Mouse (Mus musculus): ENCODE data around the gene Gm12800. TPM values are rescaled to one million over a fixed set of nuclear protein-coding genes. Genes with fewer than 3 reads are reported as not detected.
A peak's percentile ranks its signal among the peaks of the same experiment; 100 is the strongest.
"Not testable (repeated sequence)": the region's sequence is repeated elsewhere in the genome, so short reads cannot be mapped to it uniquely, and the experiment has no call there.

Gene Gm12800
- total RNA-seq (2012; rRNA removed), result not detected in 2 replicates
- polyA plus RNA-seq (2012; ENCODE audit: insufficient read depth in 1 of 2, insufficient read length in 2 of 2, low read depth in 1 of 2, low replicate concordance in 2 of 2, missing spikeins in 1 of 2), result not detected

DNA sequence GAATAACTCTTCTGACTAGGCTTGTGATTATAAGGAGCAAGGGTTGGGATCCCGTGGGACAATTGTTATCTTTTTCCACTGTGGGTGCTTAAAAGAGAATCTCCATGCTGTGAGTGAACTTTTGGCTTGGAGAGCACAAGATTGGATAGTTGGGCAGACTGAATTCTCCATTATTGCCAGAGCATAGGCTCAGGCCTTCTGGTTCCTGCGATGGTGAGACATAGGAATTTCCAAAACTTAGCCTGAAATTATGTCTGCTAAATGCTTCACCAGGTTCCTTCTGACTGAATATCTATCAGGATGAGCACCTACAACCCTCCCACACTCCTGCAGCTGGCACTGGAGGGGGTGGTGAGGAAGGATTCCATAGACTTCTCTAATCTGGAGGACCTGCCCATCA, at the start of gene Gm12800:
Gene Gm12800 (plus strand): TSS at position 301 of the 400 bp plus-strand sequence.
- not testable (repeated sequence) for H3K27ac ChIP-seq (ENCODE audit: control insufficient read depth, low read depth, low read length); H3K27me3 ChIP-seq (ENCODE audit: control insufficient read depth in 1 of 2, insufficient read depth in 2 of 2, low read length in 2 of 2); H3K4me1 ChIP-seq (ENCODE audit: control insufficient read depth in 1 of 2, insufficient read depth in 2 of 2, low read length in 2 of 2); H3K79me2 ChIP-seq (ENCODE audit: control insufficient read depth, insufficient read depth, low read length, poor library complexity); H3K4me3 ChIP-seq (ENCODE audit: control insufficient read depth in 1 of 2, insufficient read depth in 1 of 2, low read depth in 2 of 2, low read length in 2 of 2); H3K9ac ChIP-seq (ENCODE audit: control insufficient read depth, low read depth, low read length, poor library complexity, severe bottlenecking); H3K9me3 ChIP-seq (replicated peaks; ENCODE audit: insufficient read depth, low read length); H3K36me3 ChIP-seq (ENCODE audit: control insufficient read depth in 1 of 2, insufficient read depth in 2 of 2, low read length in 2 of 2); DNase-seq (ENCODE audit: low read depth, low spot score)

- no peak overlapping the region for H3K27ac ChIP-seq (ENCODE audit: control insufficient read depth, low read depth, low read length)
- no peak overlapping the region for H3K4me3 ChIP-seq (ENCODE audit: control insufficient read depth in 1 of 2, insufficient read depth in 1 of 2, low read depth in 2 of 2, low read length in 2 of 2)
- H3K79me2 ChIP-seq (ENCODE audit: control insufficient read depth, insufficient read depth, low read length, poor library complexity), result no peaks in the 10 kb centered on the region
- H3K9ac ChIP-seq (ENCODE audit: control insufficient read depth, low read depth, low read length, poor library complexity, severe bottlenecking), result no peak overlapping the region
- no peaks in the 10 kb centered on the region for H3K9me3 ChIP-seq (replicated peaks; ENCODE audit: insufficient read depth, low read length)
- no peaks in the 10 kb centered on the region for H3K27me3 ChIP-seq (ENCODE audit: control insufficient read depth in 1 of 2, insufficient read depth in 2 of 2, low read length in 2 of 2)
- H3K36me3 ChIP-seq (ENCODE audit: control insufficient read depth in 1 of 2, insufficient read depth in 2 of 2, low read length in 2 of 2), result no peaks in the 10 kb centered on the region
- no peaks in the 10 kb centered on the region for H3K4me1 ChIP-seq (ENCODE audit: control insufficient read depth in 1 of 2, insufficient read depth in 2 of 2, low read length in 2 of 2)
- peak in 2 of 3 experiments; percentile 23 to 41; a peak in 3 of 6 replicates for TF ChIP-seq CTCF (IDR thresholded peaks at IDR 0.05 in 2 of 3, conservative IDR thresholded peaks at IDR 0.05 in 1 of 3; ENCODE audit: control insufficient read depth in 1 of 3, insufficient read depth in 1 of 3, low read depth in 2 of 3, low read length in 3 of 3, poor library complexity in 1 of 3, severe bottlenecking in 1 of 3)
- TF ChIP-seq E2F4 (IDR thresholded peaks at IDR 0.05; ENCODE audit: borderline replicate concordance, low read depth, low read length), result no peak
- peak; percentile 20 for DNase-seq (ENCODE audit: low read depth, low spot score)
Observed at GRCm38 (mm10) chr4:101860873-101861272, 48.0 kb upstream of the Gm12800 start.

- Histone ChIP-seq H3K27me3 (ENCODE audit: control insufficient read depth in 1 of 2, insufficient read depth in 2 of 2, low read length in 2 of 2) (no peaks in the 10 kb centered on the region), H3K4me3 (ENCODE audit: control insufficient read depth in 1 of 2, insufficient read depth in 1 of 2, low read depth in 2 of 2, low read length in 2 of 2) (no peak overlapping the region), H3K79me2 (ENCODE audit: control insufficient read depth, insufficient read depth, low read length, poor library complexity) (no peaks in the 10 kb centered on the region), H3K27ac (ENCODE audit: control insufficient read depth, low read depth, low read length) (no peak overlapping the region), H3K9me3 (replicated peaks; ENCODE audit: insufficient read depth, low read length) (no peaks in the 10 kb centered on the region), H3K36me3 (ENCODE audit: control insufficient read depth in 1 of 2, insufficient read depth in 2 of 2, low read length in 2 of 2) (no peaks in the 10 kb centered on the region), H3K4me1 (ENCODE audit: control insufficient read depth in 1 of 2, insufficient read depth in 2 of 2, low read length in 2 of 2) (no peaks in the 10 kb centered on the region), H3K9ac (ENCODE audit: control insufficient read depth, low read depth, low read length, poor library complexity, severe bottlenecking) (no peak overlapping the region)
- TF ChIP-seq SMC3 (IDR thresholded peaks at IDR 0.05; ENCODE audit: low read depth, low read length), result no peak
- no peak for TF ChIP-seq ZNF384 (IDR thresholded peaks at IDR 0.05; ENCODE audit: low read depth, low read length)
- TF ChIP-seq USF1 (IDR thresholded peaks at IDR 0.05; ENCODE audit: low read depth, low read length), result no peak
- no peak for TF ChIP-seq HCFC1 (IDR thresholded peaks at IDR 0.05; ENCODE audit: low read depth, low read length)
- no peak for TF ChIP-seq POLR2A (IDR thresholded peaks at IDR 0.05; ENCODE audit: control insufficient read depth in 1 of 2, insufficient read depth in 1 of 2, low read depth in 1 of 2, low read length in 2 of 2, poor library complexity in 1 of 2)
- TF ChIP-seq EP300 (IDR thresholded peaks at IDR 0.05; ENCODE audit: low read depth in 1 of 2, low read length in 2 of 2), result no peak
- TF ChIP-seq E2F4 (IDR thresholded peaks at IDR 0.05; ENCODE audit: borderline replicate concordance, low read depth, low read length), result no peak
- DNase-seq (ENCODE audit: low read depth, low spot score), result no peak
Observed at GRCm38 (mm10) chr4:101862289-101862688, 46.6 kb upstream of the Gm12800 start.

DNA sequence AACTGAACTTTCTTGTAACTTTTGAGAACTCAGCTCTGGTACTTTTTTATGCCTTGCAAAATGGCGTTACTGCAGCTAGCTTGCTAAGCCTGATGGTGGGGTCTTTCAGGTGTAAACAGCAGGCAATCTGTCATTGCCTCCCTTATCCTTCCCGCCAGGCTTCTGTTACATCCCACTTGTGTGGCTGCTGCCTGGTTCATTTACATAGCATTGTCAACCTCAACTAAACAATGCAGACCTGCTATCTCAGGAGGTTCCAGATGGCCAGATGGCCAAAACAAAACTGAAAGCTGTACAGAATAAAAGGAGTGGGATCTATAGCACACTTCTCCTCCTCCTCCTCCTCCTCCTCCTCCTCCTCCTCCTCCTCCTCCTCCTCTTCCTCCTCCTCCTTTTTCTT, 36.9 kb upstream of the Gm12800 start:
- H3K9ac ChIP-seq (ENCODE audit: control insufficient read depth, low read depth, low read length, poor library complexity, severe bottlenecking); H3K36me3 ChIP-seq (ENCODE audit: control insufficient read depth in 1 of 2, insufficient read depth in 2 of 2, low read length in 2 of 2); H3K27ac ChIP-seq (ENCODE audit: control insufficient read depth, low read depth, low read length); H3K4me3 ChIP-seq (ENCODE audit: control insufficient read depth in 1 of 2, insufficient read depth in 1 of 2, low read depth in 2 of 2, low read length in 2 of 2); H3K79me2 ChIP-seq (ENCODE audit: control insufficient read depth, insufficient read depth, low read length, poor library complexity); H3K4me1 ChIP-seq (ENCODE audit: control insufficient read depth in 1 of 2, insufficient read depth in 2 of 2, low read length in 2 of 2); DNase-seq (ENCODE audit: low read depth, low spot score); H3K9me3 ChIP-seq (replicated peaks; ENCODE audit: insufficient read depth, low read length); H3K27me3 ChIP-seq (ENCODE audit: control insufficient read depth in 1 of 2, insufficient read depth in 2 of 2, low read length in 2 of 2): not testable (repeated sequence)

DNA sequence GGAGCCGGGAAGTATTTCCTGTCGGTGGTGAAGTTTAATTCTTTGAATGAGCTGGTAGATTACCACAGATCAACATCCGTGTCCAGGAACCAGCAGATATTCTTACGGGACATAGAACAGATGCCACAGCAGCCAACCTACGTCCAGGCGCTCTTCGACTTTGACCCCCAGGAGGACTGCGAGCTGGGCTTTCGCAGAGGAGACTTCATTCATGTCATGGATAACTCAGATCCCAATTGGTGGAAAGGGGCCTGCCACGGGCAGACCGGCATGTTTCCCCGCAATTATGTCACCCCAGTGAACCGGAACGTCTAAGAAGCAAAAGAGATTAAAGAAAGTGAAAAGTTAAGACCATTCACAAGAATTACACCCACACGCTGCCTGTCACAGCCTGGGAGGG, 33.2 kb upstream of the Gm12800 start:
- H3K36me3 ChIP-seq (ENCODE audit: control insufficient read depth in 1 of 2, insufficient read depth in 2 of 2, low read length in 2 of 2); DNase-seq (ENCODE audit: low read depth, low spot score); H3K4me1 ChIP-seq (ENCODE audit: control insufficient read depth in 1 of 2, insufficient read depth in 2 of 2, low read length in 2 of 2); H3K27me3 ChIP-seq (ENCODE audit: control insufficient read depth in 1 of 2, insufficient read depth in 2 of 2, low read length in 2 of 2); H3K9me3 ChIP-seq (replicated peaks; ENCODE audit: insufficient read depth, low read length); H3K4me3 ChIP-seq (ENCODE audit: control insufficient read depth in 1 of 2, insufficient read depth in 1 of 2, low read depth in 2 of 2, low read length in 2 of 2); H3K9ac ChIP-seq (ENCODE audit: control insufficient read depth, low read depth, low read length, poor library complexity, severe bottlenecking); H3K79me2 ChIP-seq (ENCODE audit: control insufficient read depth, insufficient read depth, low read length, poor library complexity); H3K27ac ChIP-seq (ENCODE audit: control insufficient read depth, low read depth, low read length): not testable (repeated sequence)

Measured in MEL (cell line).